Mouse (Mus musculus) kidney, adult 9 months (tissue): ENCODE data around the gene Rnf128.
A peak's percentile ranks its signal among the peaks of the same experiment; 100 is the strongest.

Experiments used
- DNase-seq: peaks from one replicate; pipeline ENCODE4 v3.0.0; 2022

Rnf128 gene

GRCm38 (mm10) chrX:139634758-139635157, 71.6 kb downstream of the Rnf128 start:
- DNase-seq = no peak

GRCm38 (mm10) chrX:139639744-139640143, 76.6 kb downstream of the Rnf128 start:
- no peak for DNase-seq

- peak; percentile 10 for DNase-seq
Observed at GRCm38 (mm10) chrX:139640418-139640817, 77.3 kb downstream of the Rnf128 start.

GRCm38 (mm10) chrX:139652226-139652625, 89.1 kb downstream of the Rnf128 start:
- peak; percentile 44 for DNase-seq

GRCm38 (mm10) chrX:139653292-139653691, 90.2 kb downstream of the Rnf128 start:
- no peak for DNase-seq

GRCm38 (mm10) chrX:139654350-139655063, 91.4 kb downstream of the Rnf128 start:
- no peak for DNase-seq

- no peak for DNase-seq
Observed at GRCm38 (mm10) chrX:139662111-139662510, 99.0 kb downstream of the Rnf128 start.

GRCm38 (mm10) chrX:139665829-139666228, 102.7 kb downstream of the Rnf128 start:
- peak; percentile 29 for DNase-seq

GRCm38 (mm10) chrX:139684410-139684774, 121.3 kb downstream of the Rnf128 start:
- DNase-seq = no peak

GRCm38 (mm10) chrX:139684775-139685695, 121.9 kb downstream of the Rnf128 start, which contains the start of gene Tbc1d8b:
Tbc1d8b (plus strand) TSS chrX:139684996.
- peak; percentile 93 for DNase-seq

GRCm38 (mm10) chrX:139714381-139714780, 151.3 kb downstream of the Rnf128 start, which contains the start of gene Gm15013:
Gm15013 (minus strand) TSS chrX:139714481.
- DNase-seq = no peak

- DNase-seq = no peak
Observed at GRCm38 (mm10) chrX:139722350-139722749, 159.2 kb downstream of the Rnf128 start.
